Mouse (Mus musculus): ENCODE data around the gene Ucp3. TPM values are rescaled to one million over a fixed set of nuclear protein-coding genes. Genes with fewer than 3 reads are reported as not detected.

Gene Ucp3
- total and polyA plus RNA-seq, 3 experiments, result 0.33 TPM; not detected in 2

DNA sequence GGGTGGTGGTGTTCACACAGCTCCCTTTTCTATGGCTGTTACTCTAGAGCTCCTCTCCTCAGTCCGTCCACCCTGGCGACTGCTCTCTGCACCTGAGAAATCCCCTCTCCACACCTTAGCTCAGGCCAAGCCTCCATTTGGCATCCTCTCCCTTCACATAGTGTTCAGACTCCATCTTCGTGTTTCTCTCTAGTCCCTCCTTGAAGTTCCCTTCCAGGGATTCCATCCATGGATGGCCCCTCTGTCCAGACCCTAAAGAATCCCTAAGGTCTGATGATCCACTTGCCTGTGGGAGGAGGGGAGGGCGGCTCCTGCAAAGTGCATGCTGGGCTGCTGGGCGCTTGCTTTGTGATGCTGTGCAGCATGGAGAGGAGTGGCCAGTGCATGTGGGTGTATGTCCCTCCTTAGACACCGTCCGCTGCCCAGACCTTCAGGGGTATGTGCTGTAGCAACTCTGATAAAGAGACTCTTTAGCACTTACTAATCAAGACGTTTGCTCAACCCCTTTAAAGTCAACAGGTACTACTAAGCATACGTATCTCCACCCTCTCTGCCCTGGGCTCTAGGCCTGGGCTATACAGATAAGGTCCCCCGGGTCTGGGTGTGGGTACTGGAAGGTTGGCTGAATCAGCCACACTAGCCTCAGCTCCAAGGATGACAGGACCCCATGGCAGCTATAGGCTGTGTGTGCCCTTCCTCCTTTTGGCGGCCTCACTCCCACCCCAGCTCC is 5.8 kb upstream of the Ucp3 start:
- no peaks in the 10 kb centered on the region for H3K27me3 ChIP-seq (ENCODE audit: insufficient read depth, low read length)
- peak overlapping the region; percentile 62; the same call in 1 of the 2 replicates for H3K4me3 ChIP-seq (ENCODE audit: low read depth, low read length)
- peaks cover 82% of the 10 kb centered on the region for H3K4me1 ChIP-seq (ENCODE audit: insufficient read depth, low read depth, low read length)
- no peaks in the 10 kb centered on the region for H3K9me3 ChIP-seq (replicated peaks)
- ATAC-seq (ENCODE audit: extremely low read depth, insufficient number of reproducible peaks, low FRiP score, poor library complexity, severe bottlenecking) (peak; percentile 93), DNase-seq (ENCODE audit: low spot score) (peak; percentile 93)
- H3K36me3 ChIP-seq (replicated peaks), result peaks cover 69% of the 10 kb centered on the region
- no peak for TF ChIP-seq GATA2 (IDR thresholded peaks at IDR 0.05; ENCODE audit: borderline replicate concordance, low read depth, low read length)
- no peak for TF ChIP-seq POLR2AphosphoS5 (IDR thresholded peaks at IDR 0.05; ENCODE audit: insufficient replicate concordance, low read depth, low read length)
- TF ChIP-seq TAL1 (conservative IDR thresholded peaks at IDR 0.05; ENCODE audit: low read depth, low read length), result peak; percentile 96

DNA sequence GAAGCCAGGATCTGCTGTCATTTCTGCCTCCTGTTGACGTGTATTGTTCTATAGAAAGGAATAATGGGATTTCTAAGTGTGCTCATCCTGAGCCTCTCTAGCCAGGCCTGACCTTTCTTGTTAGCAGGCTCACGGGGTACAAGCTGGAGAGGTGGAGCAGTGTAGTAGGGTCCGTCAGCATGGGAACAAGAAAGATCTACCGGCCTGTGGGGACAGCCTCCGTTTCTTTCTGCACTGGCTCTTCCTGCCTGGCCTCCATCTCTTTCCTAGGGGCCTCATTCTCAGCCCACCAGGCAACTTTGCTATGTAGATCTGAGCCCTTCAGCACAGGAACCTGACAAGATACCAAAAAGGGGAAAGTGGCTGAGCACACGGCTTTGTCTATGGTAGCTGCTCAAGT is 4.0 kb upstream of the Ucp3 start:
- DNase-seq (ENCODE audit: low spot score) (no peak), ATAC-seq (ENCODE audit: extremely low read depth, insufficient number of reproducible peaks, low FRiP score, poor library complexity, severe bottlenecking) (no peak)
- Histone ChIP-seq H3K36me3 (replicated peaks) (peaks cover 57% of the 10 kb centered on the region), H3K9me3 (replicated peaks) (no peaks in the 10 kb centered on the region), H3K4me3 (ENCODE audit: low read depth, low read length) (no peak overlapping the region), H3K27me3 (ENCODE audit: insufficient read depth, low read length) (no peaks in the 10 kb centered on the region), H3K4me1 (ENCODE audit: insufficient read depth, low read depth, low read length) (peaks cover 71% of the 10 kb centered on the region)
- TF ChIP-seq CTCF (IDR thresholded peaks at IDR 0.05; ENCODE audit: low read depth, low read length) (no peak), TAL1 (conservative IDR thresholded peaks at IDR 0.05; ENCODE audit: low read depth, low read length) (no peak), GATA1 (IDR thresholded peaks at IDR 0.05; ENCODE audit: borderline replicate concordance, low read length) (no peak), POLR2AphosphoS5 (IDR thresholded peaks at IDR 0.05; ENCODE audit: insufficient replicate concordance, low read depth, low read length) (no peak), GATA2 (IDR thresholded peaks at IDR 0.05; ENCODE audit: borderline replicate concordance, low read depth, low read length) (no peak)

GRCm38 (mm10) chr7:100469502-100469901 is 3.3 kb upstream of the Ucp3 start:
- H3K4me3 ChIP-seq (ENCODE audit: low read depth, low read length), result no peak overlapping the region
- no peaks in the 10 kb centered on the region for H3K9me3 ChIP-seq (replicated peaks)
- peaks cover 49% of the 10 kb centered on the region for H3K36me3 ChIP-seq (replicated peaks)
- no peak for DNase-seq (ENCODE audit: low spot score)
- H3K4me1 ChIP-seq (ENCODE audit: insufficient read depth, low read depth, low read length), result peaks cover 68% of the 10 kb centered on the region
- no peaks in the 10 kb centered on the region for H3K27me3 ChIP-seq (ENCODE audit: insufficient read depth, low read length)
- no peak for TF ChIP-seq POLR2AphosphoS5 (IDR thresholded peaks at IDR 0.05; ENCODE audit: insufficient replicate concordance, low read depth, low read length)
- TF ChIP-seq CTCF (IDR thresholded peaks at IDR 0.05; ENCODE audit: low read depth, low read length), result no peak
- no peak for TF ChIP-seq GATA1 (IDR thresholded peaks at IDR 0.05; ENCODE audit: borderline replicate concordance, low read length)
- no peak for TF ChIP-seq TAL1 (conservative IDR thresholded peaks at IDR 0.05; ENCODE audit: low read depth, low read length)
- TF ChIP-seq GATA2 (IDR thresholded peaks at IDR 0.05; ENCODE audit: borderline replicate concordance, low read depth, low read length), result no peak
- ATAC-seq (ENCODE audit: extremely low read depth, insufficient number of reproducible peaks, low FRiP score, poor library complexity, severe bottlenecking), result no peak

GRCm38 (mm10) chr7:100470796-100471406 is 1.9 kb upstream of the Ucp3 start:
- H3K27me3 ChIP-seq (ENCODE audit: insufficient read depth, low read length), result no peaks in the 10 kb centered on the region
- H3K4me3 ChIP-seq (ENCODE audit: low read depth, low read length), result no peak overlapping the region
- peaks cover 37% of the 10 kb centered on the region for H3K36me3 ChIP-seq (replicated peaks)
- no peak for ATAC-seq (ENCODE audit: extremely low read depth, insufficient number of reproducible peaks, low FRiP score, poor library complexity, severe bottlenecking)
- no peak for TF ChIP-seq GATA2 (IDR thresholded peaks at IDR 0.05; ENCODE audit: borderline replicate concordance, low read depth, low read length)
- TF ChIP-seq CTCF (IDR thresholded peaks at IDR 0.05; ENCODE audit: low read depth, low read length), result no peak
- no peak for TF ChIP-seq TAL1 (conservative IDR thresholded peaks at IDR 0.05; ENCODE audit: low read depth, low read length)
- TF ChIP-seq POLR2AphosphoS5 (IDR thresholded peaks at IDR 0.05; ENCODE audit: insufficient replicate concordance, low read depth, low read length), result no peak
- no peak for TF ChIP-seq GATA1 (IDR thresholded peaks at IDR 0.05; ENCODE audit: borderline replicate concordance, low read length)
- no peak for DNase-seq (ENCODE audit: low spot score)
- peaks cover 54% of the 10 kb centered on the region for H3K4me1 ChIP-seq (ENCODE audit: insufficient read depth, low read depth, low read length)
- H3K9me3 ChIP-seq (replicated peaks), result no peaks in the 10 kb centered on the region

- H3K9me3 ChIP-seq (replicated peaks), result no peaks in the 10 kb centered on the region
- peaks cover 49% of the 10 kb centered on the region for H3K4me1 ChIP-seq (ENCODE audit: insufficient read depth, low read depth, low read length)
- DNase-seq (ENCODE audit: low spot score) (no peak), ATAC-seq (ENCODE audit: extremely low read depth, insufficient number of reproducible peaks, low FRiP score, poor library complexity, severe bottlenecking) (no peak)
- H3K4me3 ChIP-seq (ENCODE audit: low read depth, low read length), result no peak overlapping the region
- peaks cover 37% of the 10 kb centered on the region for H3K36me3 ChIP-seq (replicated peaks)
- no peaks in the 10 kb centered on the region for H3K27me3 ChIP-seq (ENCODE audit: insufficient read depth, low read length)
- no peak for TF ChIP-seq GATA2 (IDR thresholded peaks at IDR 0.05; ENCODE audit: borderline replicate concordance, low read depth, low read length)
- TF ChIP-seq TAL1 (conservative IDR thresholded peaks at IDR 0.05; ENCODE audit: low read depth, low read length), result no peak
- no peak for TF ChIP-seq CTCF (IDR thresholded peaks at IDR 0.05; ENCODE audit: low read depth, low read length)
- no peak for TF ChIP-seq POLR2AphosphoS5 (IDR thresholded peaks at IDR 0.05; ENCODE audit: insufficient replicate concordance, low read depth, low read length)
- no peak for TF ChIP-seq GATA1 (IDR thresholded peaks at IDR 0.05; ENCODE audit: borderline replicate concordance, low read length)
Measured at GRCm38 (mm10) chr7:100471407-100471797, 1.4 kb upstream of the Ucp3 start.

DNA sequence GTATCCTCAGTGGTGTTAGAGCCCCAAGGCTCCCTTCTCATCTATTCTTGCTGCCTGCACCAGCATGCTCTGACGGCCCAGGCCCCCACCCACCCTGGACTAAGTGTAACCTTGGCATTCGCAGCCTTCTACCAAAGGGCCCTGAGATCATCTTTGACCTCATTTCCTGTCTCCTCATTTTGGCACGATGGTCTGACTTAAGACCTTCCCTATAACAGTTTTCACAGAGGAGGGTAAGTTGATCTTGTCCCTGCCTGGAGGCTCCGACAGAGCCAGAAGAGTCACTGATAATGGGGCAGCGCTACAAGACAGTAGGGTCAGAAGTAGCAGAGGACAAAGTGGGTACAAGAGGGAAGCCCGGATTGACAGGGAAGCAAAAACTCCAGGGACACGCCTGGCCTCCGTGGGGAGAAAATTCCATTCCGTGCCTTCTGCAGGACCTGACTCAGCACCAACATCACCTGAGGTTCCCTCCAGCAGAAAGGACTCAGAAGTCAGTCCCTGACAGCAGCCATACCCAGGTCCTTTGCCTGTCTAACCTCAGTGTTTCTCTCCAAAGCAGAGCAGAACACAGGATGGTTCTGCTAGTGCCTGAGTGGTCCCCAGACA is 1.2 kb downstream of the Ucp3 start:
- peaks cover 27% of the 10 kb centered on the region for H3K36me3 ChIP-seq (replicated peaks)
- DNase-seq (ENCODE audit: low spot score) (no peak), ATAC-seq (ENCODE audit: extremely low read depth, insufficient number of reproducible peaks, low FRiP score, poor library complexity, severe bottlenecking) (no peak)
- no peak overlapping the region for H3K4me3 ChIP-seq (ENCODE audit: low read depth, low read length)
- peaks cover 3% of the 10 kb centered on the region; the same call in 1 of the 2 replicates for H3K27me3 ChIP-seq (ENCODE audit: insufficient read depth, low read length)
- H3K9me3 ChIP-seq (replicated peaks), result no peaks in the 10 kb centered on the region
- peaks cover 24% of the 10 kb centered on the region for H3K4me1 ChIP-seq (ENCODE audit: insufficient read depth, low read depth, low read length)
- TF ChIP-seq GATA1 (IDR thresholded peaks at IDR 0.05; ENCODE audit: borderline replicate concordance, low read length), result no peak
- no peak for TF ChIP-seq GATA2 (IDR thresholded peaks at IDR 0.05; ENCODE audit: borderline replicate concordance, low read depth, low read length)
- TF ChIP-seq TAL1 (conservative IDR thresholded peaks at IDR 0.05; ENCODE audit: low read depth, low read length), result no peak
- TF ChIP-seq POLR2AphosphoS5 (IDR thresholded peaks at IDR 0.05; ENCODE audit: insufficient replicate concordance, low read depth, low read length), result no peak
- TF ChIP-seq CTCF (IDR thresholded peaks at IDR 0.05; ENCODE audit: low read depth, low read length), result no peak
